Mouse (Mus musculus) stomach, embryonic 16.5 days (tissue): ENCODE results near the gene Dnajb11. TPM values are rescaled to one million over a fixed set of nuclear protein-coding genes. Genes with fewer than 3 reads are reported as not detected.

ENCODE experiments used
- ATAC-seq: fragments of 200-750 bp; cut with Nextera tagmentation; 2 replicates; pipeline ENCODE4 v1.8.0; 2017; ENCODE audit warnings: moderate number of reproducible peaks, moderate TSS enrichment; ENCODE audit not compliant: insufficient read depth, low FRiP score
- H3K27ac ChIP-seq: fragments of 300-500 bp; sonication (generic); 2 replicates; pipeline ENCODE4 v1.5.1; 2014; ENCODE audit warnings: low read length
- H3K27me3 ChIP-seq: fragments of 300-500 bp; sonication (generic); 2 replicates; pipeline ENCODE4 v1.6.1; 2014; ENCODE audit warnings: low read length, control low read depth, mixed read lengths; ENCODE audit not compliant: control insufficient read depth, insufficient read depth
- H3K36me3 ChIP-seq: fragments of 300-500 bp; sonication (generic); 2 replicates; pipeline ENCODE4 v1.6.1; 2014; ENCODE audit warnings: low read length; ENCODE audit not compliant: control insufficient read depth, insufficient read depth
- H3K4me1 ChIP-seq: fragments of 300-500 bp; sonication (generic); 2 replicates; pipeline ENCODE4 v1.6.1; 2014; ENCODE audit warnings: low read length, control low read depth, mixed read lengths; ENCODE audit not compliant: control insufficient read depth, insufficient read depth
- H3K4me2 ChIP-seq: fragments of 300-500 bp; sonication (generic); 2 replicates; pipeline ENCODE4 v1.6.1; 2014; ENCODE audit warnings: low read depth, low read length, mixed read lengths
- H3K4me3 ChIP-seq: fragments of 300-500 bp; sonication (generic); replicated peaks from 2 replicates; pipeline ENCODE4 v1.5.1; 2014; ENCODE audit warnings: mild to moderate bottlenecking, low read length
- H3K9ac ChIP-seq: fragments of 300-500 bp; sonication (generic); 2 replicates; pipeline ENCODE4 v1.6.1; 2014; ENCODE audit warnings: low read length
- H3K9me3 ChIP-seq: fragments of 300-500 bp; sonication (generic); replicated peaks from 2 replicates; pipeline ENCODE4 v1.6.1; 2016; ENCODE audit warnings: low read length, control low read depth; ENCODE audit not compliant: control insufficient read depth
- WGBS: fragments of 180-500 bp; shearing (Covaris S2); extraction: QIAGEN DNeasy Blood & Tissue Kit; methylation state at CpG from one replicate; pipeline ENCODE4 v1.1.7; 2014; 5-methylcytosine and 5-hydroxymethylcytosine counted together
- polyA plus RNA-seq: library from polyadenylated mRNA; unstranded; fragments of >200 nt; fragmentation: Nextera tagmentation; extraction: Ambion mirVana; gene quantifications from 2 replicates; pipeline ENCODE4 v1.2.1, GENCODE M21; 2015

Dnajb11 gene
- polyA plus RNA-seq, 1 experiment from 2014 or later, result 109 TPM

DNA sequence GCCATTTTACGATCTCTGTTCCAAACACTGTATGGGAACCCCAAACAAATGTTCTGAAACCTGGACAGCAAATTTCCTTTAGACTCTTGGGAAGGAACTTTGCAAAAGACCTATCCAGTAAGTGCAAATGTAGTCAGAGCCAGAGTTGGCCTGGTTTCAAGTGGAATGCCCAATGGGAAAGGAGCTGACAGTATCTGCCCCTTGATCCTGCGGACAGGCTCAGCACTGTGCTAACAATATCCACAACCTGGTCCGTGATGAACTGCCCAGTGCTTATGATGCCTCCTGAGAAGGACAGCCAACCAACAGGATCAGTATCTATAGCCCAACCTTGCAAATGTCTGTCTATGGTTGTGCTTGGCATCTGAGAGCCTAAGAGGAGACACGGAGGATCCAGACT lies 12.2 kb upstream of the Dnajb11 start:
- no peaks in the 10 kb centered on the region for H3K27me3 ChIP-seq
- ATAC-seq, result no peak

DNA sequence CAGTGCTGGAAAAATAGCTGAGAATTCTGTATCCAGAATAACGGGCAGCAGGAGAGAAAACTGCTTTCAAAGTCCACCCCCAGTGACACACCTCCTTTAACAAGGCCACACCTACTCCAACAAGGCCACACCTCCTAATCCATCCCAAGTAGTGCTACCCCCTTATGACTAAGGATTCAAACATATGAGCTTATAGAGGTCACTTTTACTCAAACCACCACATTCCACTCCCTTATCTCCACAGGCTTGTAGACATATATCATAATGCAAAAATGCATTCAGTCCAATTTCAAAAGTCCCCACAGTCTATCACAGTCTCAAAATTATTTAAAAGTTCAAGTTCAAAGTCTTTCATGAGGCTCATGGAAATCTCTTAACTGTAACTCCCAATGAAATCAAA lies 10.0 kb upstream of the Dnajb11 start:
- 90% methylated on average over 1 of the region's 1 CpGs for WGBS
- H3K27ac ChIP-seq, result no peak overlapping the region
- no peaks in the 10 kb centered on the region for H3K36me3 ChIP-seq
- no peak overlapping the region for H3K9ac ChIP-seq
- peaks cover 17% of the 10 kb centered on the region; the same call in 1 of the 2 replicates for H3K4me1 ChIP-seq
- no peak overlapping the region for H3K4me3 ChIP-seq
- H3K27me3 ChIP-seq, result no peaks in the 10 kb centered on the region
- H3K9me3 ChIP-seq, result no peaks in the 10 kb centered on the region
- no peak for ATAC-seq
- H3K4me2 ChIP-seq, result no peak overlapping the region

More for the DNA sequence above, 12.2 kb upstream of the Dnajb11 start:
- Histone ChIP-seq H3K4me3 (no peak overlapping the region), H3K4me2 (no peak overlapping the region), H3K9me3 (no peaks in the 10 kb centered on the region), H3K9ac (no peak overlapping the region), H3K4me1 (peaks cover 17% of the 10 kb centered on the region; the same call in 1 of the 2 replicates), H3K27ac (peak overlapping the region; percentile 31; the same call in 1 of the 2 replicates), H3K36me3 (no peaks in the 10 kb centered on the region)
- WGBS, result 86% methylated on average over 4 of the region's 4 CpGs

DNA sequence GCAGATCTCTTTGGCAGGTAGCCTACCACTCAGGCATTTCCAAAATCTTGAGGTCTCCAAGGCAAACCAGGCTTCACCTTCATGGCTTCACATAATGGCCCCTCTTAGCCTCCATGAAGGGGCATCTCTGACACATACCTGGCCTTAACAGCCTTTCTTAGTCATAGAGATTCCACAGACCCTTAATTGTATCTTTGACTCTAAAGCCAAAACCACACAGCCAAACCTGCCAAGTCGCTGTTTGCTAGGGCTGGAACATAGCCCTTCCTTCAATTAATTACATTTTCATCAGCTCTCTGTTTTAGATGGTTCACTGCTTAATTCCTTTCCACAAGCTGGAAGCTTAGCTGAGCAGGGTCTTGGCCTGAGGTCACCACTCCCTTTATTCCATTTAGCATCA lies 9.3 kb upstream of the Dnajb11 start:
- Histone ChIP-seq H3K4me3 (no peak overlapping the region), H3K36me3 (no peaks in the 10 kb centered on the region), H3K4me2 (no peak overlapping the region), H3K9me3 (no peaks in the 10 kb centered on the region), H3K27ac (no peak overlapping the region), H3K9ac (no peak overlapping the region), H3K4me1 (peaks cover 17% of the 10 kb centered on the region; the same call in 1 of the 2 replicates), H3K27me3 (no peaks in the 10 kb centered on the region)
- 77% methylated on average over 1 of the region's 1 CpGs for WGBS
- no peak for ATAC-seq

DNA sequence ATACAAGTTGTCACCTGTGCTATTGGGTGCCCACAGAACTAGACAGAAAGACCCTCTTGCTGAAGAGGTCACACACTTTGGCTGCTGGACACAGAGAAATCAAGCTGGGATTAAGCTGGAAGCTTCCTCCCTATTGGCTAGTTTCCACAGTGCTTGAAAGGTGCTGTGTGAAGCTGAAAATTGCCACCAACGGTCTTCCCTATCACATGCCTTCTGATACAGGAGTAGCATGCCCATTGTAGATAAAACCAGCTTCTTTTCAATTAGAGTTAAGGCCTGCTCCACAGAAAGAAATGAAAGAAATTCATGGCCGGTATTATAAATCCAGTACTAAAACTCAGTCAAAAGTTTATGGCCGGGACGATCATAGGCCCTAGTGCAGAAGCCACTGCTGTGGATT lies 4.9 kb upstream of the Dnajb11 start:
- no peak overlapping the region for H3K9ac ChIP-seq
- no peak overlapping the region for H3K27ac ChIP-seq
- WGBS, result 94% methylated on average over 4 of the region's 4 CpGs
- H3K4me3 ChIP-seq, result no peak overlapping the region
- no peaks in the 10 kb centered on the region for H3K36me3 ChIP-seq
- ATAC-seq, result no peak
- no peak overlapping the region for H3K4me2 ChIP-seq
- no peaks in the 10 kb centered on the region for H3K27me3 ChIP-seq
- H3K4me1 ChIP-seq, result peaks cover 4% of the 10 kb centered on the region
- H3K9me3 ChIP-seq, result no peaks in the 10 kb centered on the region

DNA sequence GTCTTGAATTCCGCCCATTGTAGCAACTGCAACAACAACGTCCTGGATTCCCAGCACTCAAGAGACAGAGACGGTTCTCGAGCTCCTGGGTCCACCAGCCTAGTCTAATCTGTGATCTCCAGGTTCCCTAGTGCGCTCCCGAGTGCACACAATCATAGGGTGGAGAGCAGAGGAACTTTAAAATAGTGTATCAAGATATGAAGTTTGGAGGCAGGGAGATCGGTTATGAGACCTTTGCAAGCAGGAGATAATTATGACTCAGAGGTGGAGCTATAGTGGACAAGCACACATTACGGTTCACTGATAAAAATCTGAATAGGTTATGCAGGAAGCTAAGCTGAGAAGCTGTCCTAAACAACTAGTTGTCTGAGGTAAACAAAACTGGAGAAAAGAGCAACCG lies 872 bp upstream of the Dnajb11 start:
- 9% methylated on average over 9 of the region's 9 CpGs for WGBS
- Histone ChIP-seq H3K4me1 (peaks cover 10% of the 10 kb centered on the region), H3K4me2 (peak overlapping the region; percentile 88), H3K9me3 (no peaks in the 10 kb centered on the region), H3K9ac (peak overlapping the region; percentile 77), H3K4me3 (peak overlapping the region; percentile 66), H3K36me3 (no peaks in the 10 kb centered on the region), H3K27ac (peak overlapping the region; percentile 86), H3K27me3 (no peaks in the 10 kb centered on the region)
- ATAC-seq, result no peak

DNA sequence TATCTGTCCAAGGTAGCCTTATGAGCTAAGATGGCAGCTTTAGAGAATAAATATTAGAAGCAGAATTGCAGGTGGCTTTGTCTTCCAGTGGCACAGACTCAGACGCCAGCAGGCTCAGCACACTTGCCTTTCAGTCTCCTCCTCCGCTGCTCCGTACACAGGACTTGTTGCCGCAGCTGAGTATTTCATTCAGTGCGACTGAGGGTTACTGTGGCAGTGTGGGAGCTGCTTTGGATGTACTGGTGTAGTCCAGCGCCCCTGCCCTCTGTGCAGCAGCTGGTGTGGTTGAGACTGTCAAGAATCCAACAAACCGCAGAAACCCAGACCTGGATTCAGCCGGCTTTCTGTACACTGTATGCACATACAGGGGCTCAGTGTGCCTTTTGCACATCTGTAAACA lies 14.8 kb downstream of the Dnajb11 start:
- Histone ChIP-seq H3K9ac (no peak overlapping the region), H3K4me1 (no peaks in the 10 kb centered on the region), H3K9me3 (no peaks in the 10 kb centered on the region), H3K27ac (no peak overlapping the region), H3K4me3 (no peak overlapping the region), H3K27me3 (no peaks in the 10 kb centered on the region), H3K36me3 (peaks cover 20% of the 10 kb centered on the region), H3K4me2 (no peak overlapping the region)
- 91% methylated on average over 8 of the region's 8 CpGs for WGBS
- ATAC-seq, result no peak

DNA sequence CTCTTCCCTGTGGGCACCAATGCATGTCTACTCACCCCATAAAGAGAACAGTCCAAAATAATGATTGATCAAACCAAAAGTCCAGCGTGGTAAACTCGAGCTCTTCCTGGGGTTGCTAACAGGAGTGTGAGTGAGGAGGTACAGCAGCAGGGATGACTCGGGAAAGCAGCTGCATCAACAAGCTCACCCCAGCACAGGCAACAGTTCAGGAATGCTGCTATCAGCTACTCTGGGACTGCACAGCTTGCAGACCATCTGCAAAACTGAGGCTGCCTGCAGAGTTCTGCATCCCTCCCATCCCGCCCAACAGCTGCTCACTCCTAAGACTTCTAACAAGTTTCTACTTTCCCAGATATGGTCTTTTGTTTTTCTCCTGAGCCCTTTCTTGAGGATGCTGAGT lies 15.7 kb downstream of the Dnajb11 start:
- Histone ChIP-seq H3K4me2 (no peak overlapping the region), H3K9ac (no peak overlapping the region), H3K4me1 (no peaks in the 10 kb centered on the region), H3K9me3 (no peaks in the 10 kb centered on the region), H3K27ac (no peak overlapping the region), H3K4me3 (no peak overlapping the region), H3K27me3 (no peaks in the 10 kb centered on the region), H3K36me3 (peaks cover 20% of the 10 kb centered on the region)
- WGBS, result 68% methylated on average over 4 of the region's 4 CpGs
- no peak for ATAC-seq

DNA sequence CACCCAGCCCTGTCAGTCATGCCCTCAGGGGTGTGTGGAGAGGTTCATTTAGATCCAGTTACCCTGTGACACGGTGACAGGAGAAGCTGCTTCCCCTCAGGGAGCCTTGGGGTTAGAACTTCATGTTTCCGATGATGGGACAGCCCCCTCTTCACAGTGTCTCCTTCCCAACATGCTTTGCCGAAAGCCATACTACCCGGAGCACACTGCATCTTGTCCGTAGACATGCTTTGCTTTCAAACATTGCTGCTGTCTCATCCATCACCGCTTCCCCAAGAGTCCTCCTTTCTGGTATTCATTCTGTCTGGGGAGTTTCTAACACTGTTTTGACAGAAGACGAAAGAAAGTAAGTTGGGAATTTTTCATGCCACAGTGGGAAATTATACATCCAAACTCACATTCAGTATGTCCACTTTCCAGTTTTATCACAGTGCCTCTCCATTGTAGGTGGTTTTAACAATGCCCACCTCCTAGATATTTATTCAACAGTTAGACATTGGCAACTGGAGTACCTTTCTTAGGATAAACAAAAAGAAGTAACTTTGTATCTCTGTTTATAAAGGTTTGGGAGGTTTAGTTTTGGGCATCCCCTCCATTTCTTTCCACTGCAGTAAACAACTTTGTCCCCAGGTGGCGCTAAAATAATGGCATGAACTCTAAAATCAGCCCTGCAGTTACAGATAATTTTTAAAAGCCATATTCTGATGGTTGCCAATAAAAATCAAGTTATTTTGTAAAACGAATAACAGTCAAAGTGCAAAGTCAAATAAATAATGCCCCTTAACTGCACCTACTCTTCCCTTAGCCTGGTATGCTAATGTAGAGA lies 18.8 kb downstream of the Dnajb11 start:
- Histone ChIP-seq H3K27ac (no peak overlapping the region), H3K4me3 (no peak overlapping the region), H3K9ac (no peak overlapping the region), H3K27me3 (no peaks in the 10 kb centered on the region), H3K36me3 (no peaks in the 10 kb centered on the region), H3K9me3 (no peaks in the 10 kb centered on the region), H3K4me1 (no peaks in the 10 kb centered on the region), H3K4me2 (no peak overlapping the region)
- no peak for ATAC-seq
- 43% methylated on average over 9 of the region's 9 CpGs for WGBS

DNA sequence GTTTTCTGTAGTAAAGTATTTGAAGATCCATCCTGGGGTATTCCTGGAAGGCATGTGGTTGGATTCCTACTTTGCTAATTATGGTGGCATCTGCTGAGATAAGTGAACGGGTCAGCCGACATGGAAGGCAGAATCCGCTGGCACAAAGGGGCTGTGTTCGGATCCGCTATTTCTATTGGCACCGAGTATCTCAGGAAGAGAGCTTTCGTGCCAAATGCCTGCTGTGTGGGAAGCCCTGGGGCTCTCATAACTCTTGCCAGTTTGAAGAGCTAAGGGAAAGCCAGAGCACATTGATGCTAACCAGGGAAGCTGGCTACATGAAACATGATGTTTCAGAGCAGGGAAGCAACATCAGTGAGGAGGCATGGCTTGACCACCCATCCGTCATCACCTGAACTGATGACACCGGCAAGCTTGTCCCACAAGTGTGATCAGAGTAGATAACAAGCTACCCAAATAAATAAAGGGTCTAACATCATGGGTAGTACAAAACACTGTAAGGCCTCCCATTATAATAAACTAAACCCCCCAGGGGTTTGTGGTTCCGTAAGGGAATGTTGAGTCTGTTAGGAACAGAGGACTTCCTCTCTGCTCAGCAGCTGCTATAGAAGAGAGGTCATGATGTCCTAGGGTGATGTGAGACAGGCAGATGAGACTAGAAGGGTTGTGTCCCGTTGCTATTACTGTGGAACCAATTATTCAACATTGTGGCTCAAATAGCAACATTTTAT lies 20.2 kb downstream of the Dnajb11 start:
- H3K27me3 ChIP-seq, result no peaks in the 10 kb centered on the region
- no peaks in the 10 kb centered on the region for H3K4me1 ChIP-seq
- no peak overlapping the region for H3K9ac ChIP-seq
- H3K27ac ChIP-seq, result no peak overlapping the region
- H3K36me3 ChIP-seq, result no peaks in the 10 kb centered on the region
- H3K4me3 ChIP-seq, result no peak overlapping the region
- no peak overlapping the region for H3K4me2 ChIP-seq
- no peak for ATAC-seq
- H3K9me3 ChIP-seq, result no peaks in the 10 kb centered on the region
- 76% methylated on average over 11 of the region's 11 CpGs for WGBS
